Mouse (Mus musculus): ENCODE measurements around the gene Frmpd2. TPM values are rescaled to one million over a fixed set of nuclear protein-coding genes. Genes with fewer than 3 reads are reported as not detected.

Gene Frmpd2
- polyA plus RNA-seq, 1 experiment from 2014 or later: not detected

- peak; percentile 87 for ATAC-seq (ENCODE audit: low read depth)
Measured at GRCm38 (mm10) chr14:33549856-33550255, 78.4 kb downstream of the Frmpd2 start.

GRCm38 (mm10) chr14:33570737-33571136 is 99.2 kb downstream of the Frmpd2 start:
- Histone ChIP-seq H3K36me3 (no peaks in the 10 kb centered on the region), H3K9me3 (no peaks in the 10 kb centered on the region), H3K4me3 (no peak overlapping the region), H3K27ac (replicated peaks) (0 out of 2 replicates have a peak overlapping the region, but pooled peaks have one; percentile 23), H3K4me1 (replicated peaks) (peaks cover 11% of the 10 kb centered on the region), H3K9ac (no peak overlapping the region), H3K27me3 (no peaks in the 10 kb centered on the region), H3K4me2 (no peak overlapping the region; the same call in 1 of the 2 replicates)
- WGBS: 16% methylated on average over 6 of the region's 6 CpGs
- ATAC-seq (ENCODE audit: low read depth): no peak

More at GRCm38 (mm10) chr14:33549856-33550255, 78.4 kb downstream of the Frmpd2 start:
- peak overlapping the region; percentile 64 for H3K27ac ChIP-seq (replicated peaks)
- H3K4me1 ChIP-seq (replicated peaks): peaks cover 12% of the 10 kb centered on the region
- no peak overlapping the region for H3K4me3 ChIP-seq
- H3K27me3 ChIP-seq: no peaks in the 10 kb centered on the region
- WGBS: 49% methylated on average over 6 of the region's 6 CpGs
- H3K9ac ChIP-seq: no peak overlapping the region
- H3K36me3 ChIP-seq: no peaks in the 10 kb centered on the region
- no peaks in the 10 kb centered on the region for H3K9me3 ChIP-seq
- no peak overlapping the region for H3K4me2 ChIP-seq

DNA sequence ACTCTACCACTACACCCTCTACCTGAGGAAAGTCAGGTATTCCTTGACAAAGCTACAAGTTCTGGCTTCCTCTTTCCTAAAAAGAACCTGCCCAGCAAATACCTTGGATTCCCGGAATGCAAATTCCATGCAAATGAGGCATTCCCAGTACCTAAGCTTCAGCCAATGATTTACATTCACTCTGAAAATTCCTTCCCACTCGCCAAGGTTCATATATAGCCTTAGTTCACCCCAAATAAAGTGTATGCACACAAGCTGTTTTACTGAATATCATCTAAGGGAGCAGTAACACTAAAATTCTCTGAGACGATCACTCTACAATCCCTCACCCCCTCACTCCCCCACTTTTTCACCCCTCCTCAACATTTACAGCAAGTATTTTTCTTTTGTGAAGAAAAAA is 102.1 kb downstream of the Frmpd2 start:
- Histone ChIP-seq H3K9ac (no peak overlapping the region), H3K9me3 (no peaks in the 10 kb centered on the region), H3K27ac (replicated peaks) (no peak overlapping the region), H3K36me3 (no peaks in the 10 kb centered on the region), H3K4me2 (no peak overlapping the region), H3K4me3 (no peak overlapping the region), H3K27me3 (no peaks in the 10 kb centered on the region), H3K4me1 (replicated peaks) (peaks cover 11% of the 10 kb centered on the region)
- 69% methylated on average over 3 of the region's 3 CpGs for WGBS
- no peak for ATAC-seq (ENCODE audit: low read depth)

DNA sequence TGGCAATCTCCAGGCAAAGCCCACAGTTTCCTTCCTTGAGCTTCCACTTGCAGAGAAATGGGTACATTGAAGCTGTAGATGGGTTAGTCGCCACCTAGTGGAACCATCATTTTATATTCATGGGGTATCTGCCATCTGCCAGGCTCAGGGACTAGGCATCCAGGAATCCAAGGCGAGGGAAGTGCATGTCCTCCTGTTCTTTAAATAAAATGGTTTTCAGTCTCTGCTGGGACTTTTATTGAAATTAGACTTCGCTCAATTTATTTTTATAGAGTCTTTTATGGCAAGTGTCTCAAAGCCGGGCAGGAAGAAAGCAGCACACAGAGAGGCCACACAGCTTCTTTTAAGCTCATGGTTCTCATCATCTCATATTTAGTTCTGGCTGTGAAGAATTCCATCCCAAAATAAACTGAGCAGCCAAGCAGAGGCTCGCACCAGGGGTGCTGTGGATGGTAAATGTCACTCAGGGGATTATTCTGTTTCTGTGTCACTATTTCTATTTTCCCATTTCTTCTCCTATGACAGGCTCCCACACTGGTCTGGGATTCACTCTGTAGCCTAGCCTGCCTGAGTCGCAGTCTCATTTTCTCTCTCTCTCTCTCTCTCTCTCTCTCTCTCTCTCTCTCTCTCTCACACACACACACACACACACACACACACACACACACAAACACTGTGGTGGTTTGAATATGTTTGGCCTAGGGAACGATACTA is 108.4 kb downstream of the Frmpd2 start:
- WGBS: 29% methylated on average over 7 of the region's 7 CpGs
- peak; percentile 61; the same call in 1 of the 2 replicates for ATAC-seq (ENCODE audit: low read depth)

DNA sequence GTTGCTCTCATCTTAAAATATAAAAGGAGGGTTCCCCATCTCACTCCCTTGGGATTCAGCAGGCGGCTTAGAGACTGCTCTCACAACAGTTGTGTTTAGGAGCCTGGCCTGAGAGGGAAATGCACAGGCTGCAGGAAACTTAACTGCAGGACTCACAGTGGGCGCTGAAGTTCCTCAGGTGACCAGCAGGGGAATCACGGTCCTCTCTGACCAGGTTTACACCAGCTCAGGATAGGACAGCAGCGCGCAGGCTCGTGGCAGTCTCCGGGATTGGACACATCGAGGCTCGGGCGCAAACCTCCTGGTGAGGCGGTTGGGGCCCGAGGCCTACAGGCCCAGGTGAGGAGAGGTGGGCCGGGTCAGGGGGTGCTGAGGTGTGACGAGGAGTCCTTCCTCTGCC is 117.5 kb downstream of the Frmpd2 start, which contains the start of gene Ptpn20:
TSS of gene Ptpn20 (plus strand) at position 257 of the 400 bp plus-strand sequence.
- WGBS: 72% methylated on average over 14 of the region's 14 CpGs
- Histone ChIP-seq H3K9ac (no peak within 1 kb of the TSS), H3K4me1 (replicated peaks) (no peaks in the 10 kb centered on the region), H3K4me3 (no peak within 1 kb of the TSS), H3K36me3 (no peaks in the 10 kb centered on the region), H3K9me3 (no peaks in the 10 kb centered on the region), H3K27me3 (no peaks in the 10 kb centered on the region), H3K4me2 (no peak within 1 kb of the TSS), H3K27ac (replicated peaks) (no peak within 1 kb of the TSS)
- no peak for ATAC-seq (ENCODE audit: low read depth)

More for the DNA sequence above, 108.4 kb downstream of the Frmpd2 start:
- Histone ChIP-seq H3K4me3 (no peak overlapping the region), H3K27ac (replicated peaks) (peak overlapping the region; percentile 49; the same call in 1 of the 2 replicates), H3K27me3 (no peaks in the 10 kb centered on the region), H3K9ac (no peak overlapping the region), H3K9me3 (no peaks in the 10 kb centered on the region), H3K36me3 (no peaks in the 10 kb centered on the region), H3K4me1 (replicated peaks) (peaks cover 13% of the 10 kb centered on the region; the same call in 1 of the 2 replicates), H3K4me2 (no peak overlapping the region)

DNA sequence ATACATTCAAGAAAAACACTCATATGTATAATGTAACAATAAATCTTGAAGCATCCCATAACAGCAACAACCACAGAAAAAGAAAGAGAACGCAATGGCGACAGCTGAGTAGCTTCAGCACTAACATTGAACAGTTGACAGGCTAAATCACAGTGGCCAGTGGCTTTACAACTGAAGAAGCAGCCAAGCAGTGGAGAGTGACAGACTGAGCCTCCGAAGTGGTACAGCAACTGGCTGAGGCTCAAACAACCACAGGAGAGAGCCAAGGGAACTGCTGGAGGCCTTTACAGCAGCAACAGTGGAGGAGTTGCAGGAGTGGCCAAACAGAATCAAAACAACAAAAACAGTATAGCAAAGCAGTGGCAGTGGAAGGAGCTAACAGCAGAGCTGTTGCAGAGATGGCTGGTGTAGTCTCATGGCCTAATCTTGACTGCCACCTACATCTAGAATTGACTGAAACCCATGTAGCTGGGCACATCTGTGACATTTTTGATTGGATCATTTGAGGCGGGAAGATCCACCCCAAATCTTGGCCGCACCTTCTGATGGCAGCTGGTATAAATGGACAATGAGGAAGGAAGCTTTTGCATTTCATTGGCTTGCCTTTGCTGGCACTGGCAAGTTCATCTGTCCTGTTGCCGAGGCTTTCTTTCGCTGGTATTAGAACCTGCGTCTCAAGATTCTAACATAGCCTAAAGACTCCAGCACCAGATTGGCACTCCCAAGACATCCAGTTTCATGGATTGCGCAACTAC is 127.1 kb downstream of the Frmpd2 start:
- no peaks in the 10 kb centered on the region for H3K36me3 ChIP-seq
- no peak overlapping the region for H3K4me3 ChIP-seq
- no peak overlapping the region for H3K9ac ChIP-seq
- no peak for ATAC-seq (ENCODE audit: low read depth)
- H3K9me3 ChIP-seq: no peaks in the 10 kb centered on the region
- no peak overlapping the region for H3K4me2 ChIP-seq
- H3K27me3 ChIP-seq: no peaks in the 10 kb centered on the region
- 91% methylated on average over 9 of the region's 9 CpGs for WGBS
- no peaks in the 10 kb centered on the region for H3K4me1 ChIP-seq (replicated peaks)
- no peak overlapping the region for H3K27ac ChIP-seq (replicated peaks)

DNA sequence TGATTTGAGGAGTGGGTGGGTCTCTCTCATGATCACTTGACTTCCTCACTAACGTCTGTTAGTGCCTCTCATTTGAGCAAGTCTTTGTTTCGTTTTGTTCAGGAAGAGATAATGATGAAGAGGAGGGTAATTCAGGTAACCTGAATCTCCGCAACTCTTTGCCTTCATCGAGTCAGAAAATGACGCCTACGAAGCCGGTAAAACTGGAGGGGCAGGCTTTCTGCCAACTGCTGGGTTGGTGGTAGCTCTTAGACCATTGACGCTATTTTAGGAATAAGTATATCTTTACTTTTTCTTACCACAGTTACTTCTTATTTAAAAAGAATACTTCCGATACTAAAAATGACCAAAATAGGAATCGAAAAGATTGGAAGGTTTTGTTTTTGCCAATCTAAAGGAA is 135.9 kb downstream of the Frmpd2 start:
- no peak overlapping the region for H3K4me3 ChIP-seq
- H3K9me3 ChIP-seq: no peaks in the 10 kb centered on the region
- no peak overlapping the region for H3K27ac ChIP-seq (replicated peaks)
- H3K4me1 ChIP-seq (replicated peaks): no peaks in the 10 kb centered on the region
- H3K9ac ChIP-seq: no peak overlapping the region
- no peaks in the 10 kb centered on the region for H3K36me3 ChIP-seq
- no peak overlapping the region for H3K4me2 ChIP-seq
- ATAC-seq (ENCODE audit: low read depth): no peak
- no peaks in the 10 kb centered on the region for H3K27me3 ChIP-seq
- 82% methylated on average over 10 of the region's 10 CpGs for WGBS

Other genes with a start within 250 kb of the Frmpd2 start
- 41.2 and 46.4 TPM in 2 replicates for gene Mapk8, start 24.5 kb upstream of the Frmpd2 start, polyA plus RNA-seq (2015; fragmentation: Nextera tagmentation; extraction: Ambion mirVana)
- gene Ptpn20, start 117.5 kb downstream of the Frmpd2 start, polyA plus RNA-seq (2015; fragmentation: Nextera tagmentation; extraction: Ambion mirVana): 0.12 and 0.20 TPM in 2 replicates

Data from neural tube, embryonic 13.5 days (tissue).